Mouse (Mus musculus) heart, postnatal 4 days (tissue): ENCODE results near the gene Cradd. TPM values are rescaled to one million over a fixed set of nuclear protein-coding genes. Genes with fewer than 3 reads are reported as not detected.

ENCODE experiments used
- DNase-seq: peaks from one replicate; pipeline ENCODE4 v3.0.0; 2021
- total RNA-seq, 2 experiments: library from RNA; stranded (reverse); gene quantifications; 2 replicates each; pipeline ENCODE4 v1.2.3; 2021

Gene Cradd
- total RNA-seq, 2 experiments from 2014 or later: 11.3 to 12.2 TPM

DNA sequence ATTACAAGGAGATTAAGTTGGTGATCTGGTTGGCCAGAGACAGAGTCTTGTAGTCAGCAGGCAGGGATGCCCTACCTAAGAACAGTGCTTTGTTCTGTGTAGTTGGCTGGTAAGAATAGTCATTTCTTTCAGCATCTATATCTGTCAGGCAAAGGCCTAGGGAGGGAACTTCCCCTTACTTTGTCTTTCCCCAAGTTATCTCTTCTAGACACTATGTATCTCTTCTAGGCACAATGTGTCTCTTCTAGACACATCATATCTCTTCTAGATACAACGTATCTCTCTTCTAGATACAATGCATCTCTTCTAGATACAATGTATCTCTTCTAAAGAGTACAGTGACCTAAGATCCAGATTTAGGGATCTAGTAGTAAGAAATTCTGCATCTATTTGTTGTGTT, 169.3 kb downstream of the Cradd start:
- DNase-seq: no peak

DNA sequence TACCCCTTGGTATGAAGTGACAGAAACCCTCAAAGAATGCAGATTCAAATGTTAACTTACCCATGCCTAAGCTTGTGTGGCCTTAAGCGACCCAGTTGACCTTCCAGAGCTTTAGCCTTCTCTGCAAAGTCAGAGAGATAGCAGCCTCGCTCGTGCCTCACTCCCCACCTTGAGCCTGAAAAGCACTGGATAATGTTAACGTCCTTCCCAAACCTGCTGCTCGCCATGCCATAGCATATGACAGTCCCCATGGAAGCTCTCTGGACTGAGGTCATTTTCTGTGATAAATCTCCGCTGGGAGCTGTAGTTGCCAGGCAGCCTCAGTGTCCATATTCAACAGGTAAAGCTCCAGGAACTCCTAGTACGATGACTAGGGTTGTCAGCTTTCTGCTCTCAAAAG, 170.7 kb downstream of the Cradd start:
- DNase-seq: peak; percentile 9

DNA sequence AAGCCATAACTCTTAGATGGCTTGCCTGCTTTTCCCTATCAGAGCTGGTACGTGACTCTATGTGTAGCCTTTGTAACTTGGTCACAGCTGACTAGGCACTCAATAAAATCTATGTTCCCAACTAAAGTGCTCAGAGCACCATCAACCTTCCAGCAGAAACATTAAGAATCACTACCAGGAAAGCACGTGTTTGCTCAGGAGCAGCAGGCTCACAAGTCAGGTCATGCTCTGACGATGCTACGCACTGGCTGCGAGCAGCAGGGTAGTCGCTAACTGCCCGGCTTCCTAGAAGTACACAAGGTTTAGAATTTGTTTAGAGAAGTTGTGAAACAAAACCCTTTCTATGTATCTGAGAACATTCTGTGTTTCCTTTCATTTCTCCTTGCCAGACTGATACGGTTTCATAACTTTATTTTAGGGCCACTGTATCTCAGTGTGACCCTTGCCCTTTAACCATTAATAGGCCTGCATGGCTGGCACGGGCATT, 171.4 kb downstream of the Cradd start:
- DNase-seq: no peak

DNA sequence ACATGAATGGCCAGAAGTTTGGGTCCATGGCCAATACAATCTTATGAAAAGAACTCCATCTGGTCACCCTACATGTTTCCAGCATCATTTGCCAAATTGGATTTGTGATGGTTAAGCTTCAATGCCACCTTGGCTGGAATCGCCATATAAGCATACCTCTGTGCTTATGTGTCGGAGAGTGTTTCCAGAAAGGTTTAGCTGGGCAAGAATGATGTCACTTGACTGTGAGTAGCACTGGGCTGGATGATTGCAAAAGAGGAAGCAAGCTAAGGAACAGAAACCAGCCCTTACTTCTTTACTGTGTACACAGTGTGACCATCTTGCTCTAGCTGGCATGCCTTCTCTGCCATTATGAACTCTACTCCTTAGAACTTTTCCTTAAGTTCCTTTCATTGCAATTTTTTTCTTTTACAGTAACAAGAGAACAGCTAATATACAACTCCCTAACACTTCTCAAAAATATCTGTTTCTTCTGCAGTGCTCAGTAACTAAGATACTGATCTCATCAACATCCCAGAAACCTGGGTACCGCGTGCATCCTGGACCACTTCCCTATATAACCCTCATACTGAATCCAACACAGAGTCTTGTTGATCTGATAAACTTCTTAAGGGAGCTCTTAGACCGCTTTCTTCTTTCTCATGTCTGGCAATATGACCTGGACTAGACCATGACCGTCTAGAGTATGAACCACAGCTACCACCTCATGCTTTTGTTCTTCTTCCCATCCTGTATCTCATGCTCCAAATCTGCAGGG, 172.7 kb downstream of the Cradd start:
- no peak for DNase-seq

DNA sequence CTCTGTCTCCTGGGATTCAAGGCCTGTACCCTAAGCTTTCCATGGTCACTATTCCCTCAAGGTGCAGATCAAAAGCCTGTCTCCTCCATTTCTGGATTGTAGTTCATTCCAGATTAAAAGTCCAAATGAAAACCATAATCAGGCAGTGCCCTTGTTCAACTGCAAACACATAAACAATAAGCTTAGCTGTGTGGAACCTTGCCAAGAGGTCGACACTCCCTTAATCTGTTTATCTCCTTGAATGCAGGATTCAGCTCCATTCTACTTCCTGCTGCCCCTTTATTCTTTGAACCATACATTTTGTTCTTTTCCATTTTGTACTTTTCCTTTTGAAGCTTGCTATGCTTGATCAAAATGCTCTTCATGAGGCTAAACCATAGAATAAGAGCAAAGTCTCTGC, 174.3 kb downstream of the Cradd start:
- DNase-seq: no peak

DNA sequence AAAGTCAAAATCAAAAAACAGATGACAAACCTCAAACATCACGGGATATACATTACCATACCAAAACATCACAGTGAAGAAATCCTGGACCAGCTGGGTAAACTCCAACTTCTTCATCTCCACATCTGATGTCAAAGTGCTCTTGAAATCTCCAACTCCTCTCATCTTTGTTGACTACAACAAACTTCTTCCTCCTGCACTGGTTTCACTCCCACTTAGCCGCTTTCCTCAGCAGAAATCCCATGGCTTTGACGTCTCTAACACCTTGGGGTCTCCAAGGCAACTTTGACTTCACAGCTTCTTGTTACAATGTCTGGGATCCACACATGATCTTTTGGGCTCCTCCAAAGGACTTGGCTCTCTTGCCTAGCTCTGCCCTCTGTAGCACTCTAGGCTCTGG, 175.3 kb downstream of the Cradd start:
- no peak for DNase-seq

DNA sequence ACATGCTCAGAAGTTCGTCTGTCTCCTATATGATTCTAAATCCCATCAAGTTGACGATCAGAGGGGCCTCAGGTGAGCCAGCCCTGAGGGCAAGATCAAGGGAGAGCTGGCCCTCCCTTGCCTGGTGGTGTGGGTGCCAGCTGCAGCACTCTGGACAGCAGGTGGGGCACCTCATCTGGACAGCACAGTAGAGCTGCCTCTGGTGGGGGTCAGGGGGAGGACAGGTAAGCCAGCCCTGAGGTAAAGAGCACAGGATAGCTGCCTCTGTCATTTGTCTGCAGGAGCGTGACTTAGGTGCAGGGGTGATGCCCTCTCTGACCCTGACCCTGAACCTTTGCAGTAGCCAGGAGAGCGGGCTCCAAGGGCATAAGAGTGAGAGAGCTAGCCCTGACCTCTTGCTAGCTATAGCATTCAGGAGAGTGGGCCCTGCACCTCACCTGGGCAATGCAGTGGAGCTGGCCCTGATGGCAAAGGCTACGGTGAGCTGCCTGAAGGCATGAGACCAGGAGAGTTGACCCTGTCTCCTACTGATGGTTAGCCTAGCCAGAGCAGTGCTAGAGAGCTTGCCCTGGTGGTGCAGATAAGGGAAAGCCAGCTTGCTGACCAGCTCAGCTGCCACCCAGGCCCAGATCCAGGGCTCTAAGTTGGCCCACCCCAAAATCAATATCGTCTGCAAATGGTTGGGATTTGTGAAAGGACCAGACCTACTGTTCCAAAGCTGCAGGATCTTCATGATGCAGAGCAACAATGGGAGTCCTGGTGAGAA, 176.6 kb downstream of the Cradd start:
- DNase-seq: peak; percentile 28

DNA sequence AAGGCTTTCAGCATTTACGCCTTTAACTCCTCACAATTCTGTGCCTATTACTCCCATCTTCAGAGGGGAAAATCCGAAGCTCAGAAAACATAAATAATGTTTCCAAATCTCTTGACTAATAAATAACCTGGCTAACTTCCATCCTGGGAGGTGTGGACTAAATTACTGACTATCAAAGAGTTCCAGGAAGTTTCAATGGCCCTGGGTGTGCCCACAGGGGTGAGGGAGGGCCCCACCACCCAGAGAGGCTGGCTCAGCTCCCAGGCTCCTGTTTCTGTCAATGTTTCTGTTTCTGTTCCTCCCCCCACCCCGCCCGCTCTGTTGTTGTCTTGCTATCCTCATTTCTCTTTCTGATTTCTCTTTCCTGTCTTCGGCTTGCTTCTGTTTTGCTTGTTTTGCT, 177.4 kb downstream of the Cradd start:
- peak; percentile 70 for DNase-seq

DNA sequence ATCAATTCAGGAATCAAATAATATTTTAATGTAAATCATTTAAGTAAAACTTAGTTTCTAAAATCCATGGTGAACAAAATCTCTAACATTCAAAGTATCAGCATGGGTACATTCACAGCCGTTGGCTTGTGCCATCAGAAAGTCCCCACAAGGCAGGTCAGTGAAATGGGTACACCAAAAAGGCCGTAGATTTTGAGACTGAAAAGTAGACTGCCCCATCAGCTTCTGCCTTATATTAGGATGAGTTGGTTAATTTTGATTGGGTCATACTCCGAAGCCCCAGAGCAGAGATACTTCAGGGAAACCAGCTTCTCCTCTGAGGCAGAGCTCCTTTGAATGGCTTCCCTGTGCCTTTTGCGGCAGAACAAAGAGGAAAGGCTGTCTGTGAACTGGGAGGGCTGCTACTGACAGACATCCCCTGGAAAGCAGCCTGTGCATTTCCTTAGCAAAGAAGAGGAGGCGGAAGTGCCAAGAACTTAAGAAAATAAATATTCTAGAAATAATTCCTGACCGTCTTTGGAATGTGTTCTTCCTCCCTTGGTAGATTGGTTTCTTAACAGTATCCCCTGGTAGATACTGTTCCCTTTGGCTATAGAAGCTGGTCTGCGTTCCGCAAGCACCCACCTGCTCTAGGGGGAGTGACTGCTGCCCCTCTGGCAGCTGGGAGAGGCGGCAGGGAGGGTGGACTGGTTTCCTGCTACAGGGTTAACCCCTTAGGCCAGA, 178.6 kb downstream of the Cradd start:
- DNase-seq: peak; percentile 52

DNA sequence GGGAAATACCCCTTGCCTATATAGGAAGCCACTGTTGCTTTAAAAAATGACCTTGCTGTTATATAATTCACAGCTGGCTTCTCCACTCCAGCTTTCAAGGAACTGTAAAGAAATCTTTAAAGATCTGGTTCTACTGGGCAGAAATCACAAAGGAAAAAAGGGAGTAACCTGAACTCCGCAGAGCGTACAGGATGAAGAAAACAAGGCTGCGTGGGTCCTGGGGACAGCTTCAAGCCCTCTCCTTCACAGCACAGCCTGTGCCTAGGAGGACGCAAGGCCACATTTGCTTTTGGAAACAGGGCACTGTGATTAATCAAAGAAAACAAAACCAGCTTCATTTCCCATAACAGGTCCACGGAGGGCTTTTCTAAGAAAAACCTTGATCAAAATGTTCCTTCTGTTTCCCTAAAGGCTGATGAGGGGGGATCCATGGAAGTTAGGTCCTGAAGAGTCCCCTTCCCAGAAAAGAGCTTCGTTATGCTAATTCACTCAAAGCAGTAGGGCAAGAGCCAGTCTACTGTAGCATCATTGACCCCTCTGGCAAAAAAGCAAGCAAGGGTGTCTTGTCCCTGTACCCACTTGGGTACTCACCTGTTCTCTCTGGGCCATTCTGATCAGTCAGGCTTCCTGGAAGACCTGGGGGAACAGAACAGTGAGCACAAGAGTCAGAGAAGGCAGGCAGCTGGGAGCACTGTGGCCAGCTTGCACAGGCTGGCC, 179.4 kb downstream of the Cradd start:
- DNase-seq: no peak

DNA sequence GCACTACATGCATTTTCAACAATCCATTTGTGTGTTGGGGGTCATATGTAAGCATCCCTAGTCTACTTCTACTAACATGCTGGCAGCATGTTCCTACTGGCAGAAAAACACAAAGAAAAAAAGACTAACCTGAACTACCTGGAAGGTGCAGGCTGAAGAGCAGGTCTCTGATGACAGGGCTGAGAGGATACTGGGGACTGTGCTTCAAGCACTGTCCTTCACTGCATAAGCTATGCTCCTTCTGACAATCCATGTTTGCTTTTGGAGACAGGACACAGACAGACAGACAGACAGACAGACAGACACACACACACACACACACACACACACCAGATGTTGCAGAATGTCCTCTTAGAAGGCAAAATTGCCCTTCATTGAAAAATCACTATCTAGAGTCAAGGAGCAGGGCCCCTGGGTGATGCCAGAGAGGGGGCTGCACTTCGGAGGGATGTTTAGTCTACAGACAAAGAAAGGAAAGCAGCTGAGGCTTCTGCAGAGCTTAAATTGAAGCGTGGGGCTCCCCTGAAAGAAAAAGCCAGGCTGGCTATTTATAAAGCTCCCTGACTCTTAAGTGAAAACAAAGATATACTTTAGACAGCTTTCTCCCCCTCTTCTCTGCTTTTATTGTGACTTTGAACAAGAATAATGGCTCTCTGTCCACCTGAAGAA, 180.4 kb downstream of the Cradd start:
- no peak for DNase-seq

DNA sequence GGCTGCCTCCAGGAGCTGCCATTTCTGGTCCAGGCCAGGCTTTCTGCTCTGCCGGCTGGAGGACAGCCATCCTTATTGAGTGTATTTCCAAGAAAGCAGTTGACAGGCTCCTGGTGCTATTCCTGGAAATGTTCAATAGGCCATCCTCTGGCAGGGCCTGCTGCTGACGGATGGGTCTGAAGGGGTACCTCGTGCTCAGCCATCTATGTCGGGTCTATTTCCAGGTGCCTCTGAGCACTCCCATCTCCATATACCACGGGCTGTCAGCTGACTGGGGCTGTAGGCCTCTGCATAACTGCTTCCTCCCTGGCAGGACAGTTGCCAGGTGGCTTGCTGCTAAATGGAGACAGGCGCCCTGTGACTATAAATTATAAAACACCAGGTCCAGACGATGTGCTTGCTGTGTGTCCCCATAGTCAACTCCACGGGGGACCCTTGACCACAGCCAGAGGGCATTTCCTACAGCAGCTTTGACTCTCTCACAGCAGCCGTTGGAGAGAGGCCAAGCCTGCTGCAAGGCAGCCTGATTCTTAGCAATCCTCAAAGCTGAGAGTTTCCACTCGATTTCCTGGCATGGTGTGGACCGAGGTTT, 181.0 kb downstream of the Cradd start:
- peak; percentile 85 for DNase-seq

DNA sequence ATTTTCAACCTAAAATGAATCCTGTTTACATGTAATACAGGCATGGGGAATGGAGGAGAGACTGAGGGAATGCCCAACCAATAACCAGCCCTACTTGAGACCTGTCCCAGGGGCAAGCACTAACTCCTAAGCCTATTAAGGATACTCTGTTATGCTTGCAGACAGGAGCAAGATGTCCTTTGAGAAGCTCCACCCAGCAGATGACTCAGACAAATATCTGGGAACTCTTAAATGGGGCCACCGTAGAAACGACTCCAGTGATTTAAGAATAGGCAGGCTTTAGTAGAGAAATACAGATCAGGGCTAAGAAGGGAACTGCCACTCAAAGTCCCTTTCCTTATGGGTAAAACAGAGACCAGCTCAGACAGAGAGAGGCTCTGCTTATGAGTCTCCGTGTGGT, 182.9 kb downstream of the Cradd start:
- no peak for DNase-seq

DNA sequence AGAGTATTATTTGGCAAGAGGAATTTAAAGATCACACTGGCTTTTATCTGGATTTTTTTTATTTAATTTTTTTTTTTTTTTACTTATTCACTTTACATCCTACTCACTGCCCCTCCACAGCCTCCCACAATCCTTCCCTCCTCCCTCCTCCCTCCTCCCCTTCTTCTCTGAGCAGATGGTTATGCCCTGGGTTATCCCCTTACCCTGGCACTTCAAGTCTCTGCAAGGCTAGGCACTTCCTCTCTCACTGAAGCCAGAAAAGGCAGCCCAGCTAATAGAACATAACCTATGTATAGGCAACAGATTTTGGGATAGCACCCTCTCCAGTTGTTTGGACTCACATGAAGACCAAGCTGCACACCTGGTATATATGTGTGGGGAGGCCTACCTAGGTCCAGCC, 183.7 kb downstream of the Cradd start:
- DNase-seq: no peak

DNA sequence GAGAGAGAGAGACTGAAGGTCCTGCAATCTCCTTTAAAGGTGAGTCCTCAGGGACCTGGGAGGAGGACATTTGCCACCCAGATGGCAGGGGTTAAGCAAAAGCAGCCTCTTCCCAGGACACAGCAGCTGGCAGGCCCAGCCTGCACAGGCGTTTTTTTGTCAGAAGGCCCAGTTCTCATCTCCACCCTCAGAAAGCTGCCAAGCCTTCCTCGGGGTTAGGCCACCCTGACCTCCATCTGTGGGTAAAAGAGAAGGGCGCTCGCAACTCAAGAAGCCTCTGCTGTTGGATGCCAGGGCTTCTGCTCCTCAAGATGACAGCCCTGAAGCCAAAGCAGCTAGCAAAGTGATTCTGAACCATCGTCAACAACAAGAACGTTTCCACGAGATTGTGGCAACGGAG, 184.3 kb downstream of the Cradd start:
- peak; percentile 59 for DNase-seq

DNA sequence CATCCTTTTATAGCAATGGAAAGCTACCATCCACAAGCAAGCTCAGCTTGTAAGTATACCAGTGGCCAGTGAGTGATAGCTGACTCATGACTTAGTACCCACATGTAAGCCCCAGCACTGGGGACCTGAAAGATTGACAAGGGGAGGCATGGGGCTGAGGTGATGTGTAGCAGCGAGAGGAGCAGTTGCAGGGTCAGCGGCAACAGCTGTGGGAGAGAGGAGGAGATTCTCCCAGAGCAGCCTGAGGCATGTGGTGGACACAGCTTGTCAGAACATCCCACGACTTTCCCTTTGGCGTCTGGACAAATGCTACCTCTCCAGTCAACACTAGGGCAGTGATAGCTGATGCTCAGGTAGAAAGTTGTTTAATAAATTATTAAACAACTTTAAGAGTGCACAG, 190.9 kb downstream of the Cradd start:
- DNase-seq: no peak

Other genes starting within 250 kb of the Cradd start
- 100 to 1,000 TPM; 114 to 125 TPM for gene Socs2, start 93.0 kb upstream of the Cradd start, total RNA-seq
- 100 to 1,000 TPM; 284 to 300 TPM for gene Mrpl42, start 177.8 kb upstream of the Cradd start, total RNA-seq
- gene Ube2n, start 191.0 kb upstream of the Cradd start, total RNA-seq: 100 to 1,000 TPM; 143 to 146 TPM
- 100 to 1,000 TPM; 201 to 218 TPM for gene Nudt4, start 240.0 kb upstream of the Cradd start, total RNA-seq